Mouse (Mus musculus): ENCODE results near the gene Smim24.
A peak's percentile ranks its signal among the peaks of the same experiment; 100 is the strongest.

DNA sequence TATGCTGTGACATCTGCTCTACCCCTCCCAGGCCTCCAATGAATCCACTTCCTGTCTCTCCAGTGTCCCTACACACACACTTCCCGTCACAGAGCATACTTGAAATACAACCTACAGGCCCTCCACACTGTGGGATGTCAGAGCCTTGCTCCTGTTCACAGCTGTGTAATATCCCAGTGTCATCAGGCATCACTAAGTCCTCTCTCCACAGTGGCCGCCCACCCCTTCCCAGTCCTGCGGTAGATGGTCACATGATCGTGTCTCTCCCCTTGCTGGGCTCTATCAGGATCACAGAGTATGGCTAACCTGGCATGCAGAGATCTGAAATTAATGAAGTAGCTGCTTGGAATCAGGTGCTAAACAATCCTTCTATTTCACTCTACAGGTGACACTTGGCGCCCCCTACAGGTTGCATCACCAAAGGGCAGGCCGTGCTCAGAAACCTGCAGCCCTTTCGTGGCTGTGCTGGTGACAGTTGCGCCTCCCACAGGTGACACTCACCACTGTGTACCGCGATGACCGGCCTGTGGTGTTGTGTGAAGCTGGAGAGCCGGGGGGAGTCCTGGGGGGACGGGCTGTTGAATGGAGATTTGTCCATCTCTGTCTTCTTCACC, 12.8 kb downstream of the Smim24 start:
- TF ChIP-seq CTCF (IDR thresholded peaks at IDR 0.05; ENCODE audit: borderline replicate concordance, control insufficient read depth, extremely low read depth, insufficient read depth, low read length, poor library complexity): peak; percentile 74
- TF ChIP-seq POLR2A (IDR thresholded peaks at IDR 0.05; ENCODE audit: control insufficient read depth, extremely low read depth, insufficient read depth, low read length, poor library complexity): no peak

Measured in thymus, adult 2 months (tissue).